Mouse (Mus musculus): ENCODE data around the gene Hmgb2.

DNA sequence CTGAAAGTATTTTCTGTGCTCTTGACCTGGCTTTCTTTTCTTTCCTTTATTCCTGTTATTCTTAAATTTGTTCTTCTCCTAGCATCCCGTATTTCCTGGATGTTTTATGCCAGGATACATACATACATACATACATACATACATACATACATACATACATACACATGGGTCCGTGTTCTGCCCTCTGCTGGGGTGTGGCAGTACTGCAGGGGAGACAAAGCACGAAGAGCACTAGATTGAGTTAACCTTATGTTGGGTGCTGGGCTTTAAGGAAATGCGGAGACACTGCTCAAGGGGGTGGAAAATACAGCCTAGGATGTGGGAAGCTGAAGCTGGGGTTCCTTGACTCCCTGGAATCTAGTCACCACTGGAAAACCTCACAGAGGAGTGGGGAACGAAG is 8.1 kb upstream of the Hmgb2 start:
- TF ChIP-seq EP300 (IDR thresholded peaks at IDR 0.05) (no peak), CTCF (IDR thresholded peaks at IDR 0.05) (peak; percentile 96)
